In genomic region chr4:107558801-107559200, GRCm38 (mm10) we compare ENCODE assay signal across 26 mouse cellular contexts.
DNase-seq lines count a peak whose midpoint lies in the region; ATAC-seq and TF ChIP-seq lines count a peak whose summit lies in the region.
"Had no signal": no experiment of that assay in that cellular context is flagged by ENCODE, and none has a peak within 500 bp of the region (broad histone marks: within the 10 kb centered on the region; RNA-seq: fewer than 3 reads in every experiment).

No protein-coding gene starts in this region.

- H3K27ac ChIP-seq in embryonic facial prominence, embryonic 11.5 days (replicated peaks; ENCODE audit: low read depth, low read length) = no peak overlapping the region
- no peak overlapping the region for H3K27ac ChIP-seq in embryonic facial prominence, embryonic 10.5 days (replicated peaks)
- H3K27ac ChIP-seq in lung, embryonic 14.5 days (ENCODE audit: low read depth) = no peak overlapping the region
- H3K27ac ChIP-seq in limb, embryonic 10.5 days = peak overlapping the region; percentile 46
- H3K27ac ChIP-seq in intestine, postnatal 0 days (ENCODE audit: low read depth, low read length) = no peak overlapping the region
- no peak overlapping the region for H3K27ac ChIP-seq in heart, embryonic 12.5 days (ENCODE audit: poor library complexity, severe bottlenecking)
- H3K27ac ChIP-seq: limb, embryonic 15.5 days; midbrain, embryonic 12.5 days; neural tube, embryonic 12.5 days had no signal

- H3K4me2 ChIP-seq in embryonic facial prominence, embryonic 11.5 days (ENCODE audit: low read depth, low read length) = no peak overlapping the region
- H3K4me2 ChIP-seq in lung, embryonic 14.5 days = no peak overlapping the region
- no peak overlapping the region for H3K4me2 ChIP-seq in intestine, postnatal 0 days (replicated peaks; ENCODE audit: low read depth)
- no peak overlapping the region for H3K4me2 ChIP-seq in heart, embryonic 12.5 days
- H3K4me2 ChIP-seq: limb, embryonic 15.5 days; midbrain, embryonic 12.5 days; neural tube, embryonic 12.5 days had no signal

- no peaks in the 10 kb centered on the region for H3K27me3 ChIP-seq in embryonic facial prominence, embryonic 11.5 days (ENCODE audit: control insufficient read depth, insufficient read depth, low read length)
- peaks cover 11% of the 10 kb centered on the region; the same call in 1 of the 2 replicates for H3K27me3 ChIP-seq in embryonic facial prominence, embryonic 10.5 days (replicated peaks; ENCODE audit: low read depth, poor library complexity, severe bottlenecking)
- H3K27me3 ChIP-seq in lung, embryonic 14.5 days (ENCODE audit: insufficient read depth, low read length) = no peaks in the 10 kb centered on the region
- peaks cover 25% of the 10 kb centered on the region for H3K27me3 ChIP-seq in limb, embryonic 10.5 days (ENCODE audit: low read depth, poor library complexity, severe bottlenecking)
- H3K27me3 ChIP-seq in intestine, postnatal 0 days (replicated peaks; ENCODE audit: control insufficient read depth, insufficient read depth, low read length) = no peaks in the 10 kb centered on the region
- 0 out of 2 replicates have a peak, but pooled peaks cover 5% of the 10 kb centered on the region for H3K27me3 ChIP-seq in heart, embryonic 12.5 days (replicated peaks)
- H3K27me3 ChIP-seq: CH12.LX; limb, embryonic 15.5 days; neural tube, embryonic 12.5 days; Patski had no signal

- H3K9me3 ChIP-seq in embryonic facial prominence, embryonic 11.5 days (replicated peaks; ENCODE audit: control insufficient read depth, low read length) = no peaks in the 10 kb centered on the region
- no peaks in the 10 kb centered on the region for H3K9me3 ChIP-seq in embryonic facial prominence, embryonic 10.5 days
- no peaks in the 10 kb centered on the region for H3K9me3 ChIP-seq in lung, embryonic 14.5 days (ENCODE audit: low read depth, low read length)
- no peaks in the 10 kb centered on the region for H3K9me3 ChIP-seq in limb, embryonic 10.5 days (replicated peaks)
- H3K9me3 ChIP-seq in intestine, postnatal 0 days (ENCODE audit: control insufficient read depth) = no peaks in the 10 kb centered on the region
- no peaks in the 10 kb centered on the region; the same call in 1 of the 2 replicates for H3K9me3 ChIP-seq in heart, embryonic 12.5 days (replicated peaks)
- H3K9me3 ChIP-seq: limb, embryonic 15.5 days; midbrain, embryonic 12.5 days; neural tube, embryonic 12.5 days had no signal

- no peak for TF ChIP-seq CTCF in lung, embryonic 14.5 days (IDR thresholded peaks at IDR 0.05; ENCODE audit: low read depth)
- TF ChIP-seq CTCF in intestine, postnatal 0 days (IDR thresholded peaks at IDR 0.05; ENCODE audit: low read depth) = no peak

- peak; percentile 51 for DNase-seq in embryonic facial prominence, embryonic 11.5 days (ENCODE audit: low spot score)
- DNase-seq in embryonic facial prominence, embryonic 10.5 days (ENCODE audit: low spot score) = no peak
- DNase-seq in lung, embryonic 14.5 days = peak; percentile 50
- no peak for DNase-seq in lung, adult 18-20 months
- DNase-seq in limb, embryonic 10.5 days (ENCODE audit: low spot score) = no peak
- DNase-seq: adrenal gland, postnatal 10 days; cerebellum, adult 18-20 months; cerebellum, postnatal 10 days; gastrocnemius, postnatal 10 days; kidney, adult 9 months; kidney, postnatal 10 days; layer of hippocampus, adult 9-11 months; lung, adult 2 months; thymus, adult 2 months; thymus, postnatal 36 days had no signal

- no peaks in the 10 kb centered on the region for H3K36me3 ChIP-seq in embryonic facial prominence, embryonic 11.5 days (replicated peaks; ENCODE audit: control insufficient read depth, insufficient read depth, low read depth, low read length)
- no peaks in the 10 kb centered on the region for H3K36me3 ChIP-seq in embryonic facial prominence, embryonic 10.5 days (replicated peaks)
- no peaks in the 10 kb centered on the region for H3K36me3 ChIP-seq in lung, embryonic 14.5 days (ENCODE audit: insufficient read depth)
- H3K36me3 ChIP-seq in limb, embryonic 10.5 days = no peaks in the 10 kb centered on the region
- no peaks in the 10 kb centered on the region for H3K36me3 ChIP-seq in intestine, postnatal 0 days (ENCODE audit: control insufficient read depth, insufficient read depth)
- H3K36me3 ChIP-seq in heart, embryonic 12.5 days = no peaks in the 10 kb centered on the region
- H3K36me3 ChIP-seq: limb, embryonic 15.5 days; midbrain, embryonic 12.5 days; neural tube, embryonic 12.5 days had no signal

- ATAC-seq in embryonic facial prominence, embryonic 11.5 days (replicated peaks; ENCODE audit: insufficient number of reproducible peaks, low FRiP score, low TSS enrichment, low read depth) = no peak
- peak; percentile 76; the same call in 1 of the 2 replicates for ATAC-seq in lung, embryonic 14.5 days (ENCODE audit: insufficient read depth)
- 0 out of 2 replicates have a peak, but pooled peaks have one; percentile 36 for ATAC-seq in megakaryocyte-erythroid progenitor cell, adult 5-6 weeks (replicated peaks; ENCODE audit: low FRiP score, low TSS enrichment, poor library complexity, severe bottlenecking)
- ATAC-seq in intestine, postnatal 0 days = no peak
- no peak for ATAC-seq in heart, embryonic 12.5 days (ENCODE audit: insufficient number of reproducible peaks, low FRiP score)
- ATAC-seq: forebrain, embryonic 16.5 days; intestine, embryonic 16.5 days; Patski had no signal

- WGBS in embryonic facial prominence, embryonic 11.5 days = 63% methylated on average over 3 of the region's 3 CpGs
- 58% methylated on average over 3 of the region's 3 CpGs for WGBS in embryonic facial prominence, embryonic 10.5 days
- WGBS in lung, embryonic 14.5 days = 28% methylated on average over 3 of the region's 3 CpGs
- whole genome bisulfite sequencing in limb, embryonic 10.5 days = 56% methylated on average over 3 of the region's 3 CpGs
- whole genome bisulfite sequencing in intestine, postnatal 0 days = 50% methylated on average over 3 of the region's 3 CpGs
- 35% methylated on average over 3 of the region's 3 CpGs for WGBS in heart, embryonic 12.5 days

- H3K9ac ChIP-seq in embryonic facial prominence, embryonic 11.5 days (replicated peaks; ENCODE audit: low read length) = no peak overlapping the region
- H3K9ac ChIP-seq in lung, embryonic 14.5 days = no peak overlapping the region
- no peak overlapping the region for H3K9ac ChIP-seq in intestine, postnatal 0 days (ENCODE audit: low read depth, low read length)
- H3K9ac ChIP-seq in heart, embryonic 12.5 days = no peak overlapping the region
- H3K9ac ChIP-seq: limb, embryonic 15.5 days; midbrain, embryonic 12.5 days; neural tube, embryonic 12.5 days had no signal

- H3K4me1 ChIP-seq in embryonic facial prominence, embryonic 11.5 days (ENCODE audit: control insufficient read depth, insufficient read depth, low read length) = no peaks in the 10 kb centered on the region; the same call in 1 of the 2 replicates
- H3K4me1 ChIP-seq in embryonic facial prominence, embryonic 10.5 days = peaks cover 35% of the 10 kb centered on the region
- H3K4me1 ChIP-seq in lung, embryonic 14.5 days (ENCODE audit: insufficient read depth) = no peaks in the 10 kb centered on the region
- peaks cover 74% of the 10 kb centered on the region for H3K4me1 ChIP-seq in limb, embryonic 10.5 days
- no peaks in the 10 kb centered on the region for H3K4me1 ChIP-seq in intestine, postnatal 0 days (replicated peaks; ENCODE audit: control insufficient read depth, insufficient read depth, low read length)
- H3K4me1 ChIP-seq in heart, embryonic 12.5 days (replicated peaks) = no peaks in the 10 kb centered on the region; the same call in 1 of the 2 replicates
- H3K4me1 ChIP-seq: midbrain, embryonic 12.5 days had no signal

- H3K4me3 ChIP-seq in embryonic facial prominence, embryonic 11.5 days (ENCODE audit: low read depth, low read length) = no peak overlapping the region
- no peak overlapping the region for H3K4me3 ChIP-seq in embryonic facial prominence, embryonic 10.5 days
- H3K4me3 ChIP-seq in lung, embryonic 14.5 days (ENCODE audit: low read depth, low read length) = no peak overlapping the region
- no peak overlapping the region for H3K4me3 ChIP-seq in limb, embryonic 10.5 days
- no peak overlapping the region for H3K4me3 ChIP-seq in intestine, postnatal 0 days (ENCODE audit: low read depth, low read length)
- no peak overlapping the region for H3K4me3 ChIP-seq in heart, embryonic 12.5 days
- H3K4me3 ChIP-seq: limb, embryonic 15.5 days; midbrain, embryonic 12.5 days; myocyte; neural tube, embryonic 12.5 days had no signal

Comparison
In these comparisons a context has a peak if more than half of its experiments do, and no peak if none do; other contexts are left out.
1. DNase-seq: peak in embryonic facial prominence, embryonic 11.5 days (single experiment) and lung, embryonic 14.5 days (single experiment); none in embryonic facial prominence, embryonic 10.5 days (single experiment), lung, adult 18-20 months (0 of 2) and limb, embryonic 10.5 days (single experiment).
2. ATAC-seq: peak in lung, embryonic 14.5 days (single experiment) and megakaryocyte-erythroid progenitor cell, adult 5-6 weeks (single experiment); none in embryonic facial prominence, embryonic 11.5 days (single experiment), intestine, postnatal 0 days (single experiment) and heart, embryonic 12.5 days (single experiment).